Mouse (Mus musculus) olfactory bulb, adult 2 months (tissue): ENCODE data around the gene Acer1. TPM values are rescaled to one million over a fixed set of nuclear protein-coding genes. Genes with fewer than 3 reads are reported as not detected.

Experiments
- H3K27ac ChIP-seq: fragments of 200-500 bp; 2 replicates; pipeline ENCODE4 v1.5.1; 2012; ENCODE audit warnings: low read depth, low read length; ENCODE audit not compliant: insufficient read depth
- H3K4me1 ChIP-seq: fragments of 200-500 bp; 2 replicates; pipeline ENCODE4 v1.6.1; 2012; ENCODE audit warnings: low read length; ENCODE audit not compliant: control insufficient read depth, insufficient read depth
- H3K4me3 ChIP-seq: fragments of 200-500 bp; 2 replicates; pipeline ENCODE4 v1.5.1; 2012; ENCODE audit warnings: mild to moderate bottlenecking, low read depth, low read length, moderate library complexity; ENCODE audit not compliant: insufficient read depth
- CTCF ChIP-seq: fragments of 200-500 bp; IDR thresholded peaks from 2 replicates; pipeline ENCODE4 v1.5.1; 2012; ENCODE audit warnings: low read depth, mild to moderate bottlenecking, low read length, moderate library complexity; ENCODE audit not compliant: insufficient read depth
- POLR2A ChIP-seq: fragments of 200-500 bp; IDR thresholded peaks from 2 replicates; pipeline ENCODE4 v1.6.1; 2012; ENCODE audit warnings: mild to moderate bottlenecking, low read depth, low read length, moderate library complexity; ENCODE audit not compliant: insufficient read depth
- WGBS: fragments of 180-500 bp; shearing (Covaris S2); methylation state at CpG from one replicate; pipeline ENCODE4 v1.1.7; 2018; 5-methylcytosine and 5-hydroxymethylcytosine counted together
- polyA plus RNA-seq: library from polyadenylated mRNA; stranded (reverse); fragments of >200 nt; gene quantifications from 2 replicates; pipeline ENCODE4 v1.2.4, GENCODE M21; 2012; ENCODE audit warnings: low replicate concordance; ENCODE audit not compliant: missing spikeins, insufficient read depth, insufficient read length

The Acer1 gene
- polyA plus RNA-seq, 1 experiment: not detected

DNA sequence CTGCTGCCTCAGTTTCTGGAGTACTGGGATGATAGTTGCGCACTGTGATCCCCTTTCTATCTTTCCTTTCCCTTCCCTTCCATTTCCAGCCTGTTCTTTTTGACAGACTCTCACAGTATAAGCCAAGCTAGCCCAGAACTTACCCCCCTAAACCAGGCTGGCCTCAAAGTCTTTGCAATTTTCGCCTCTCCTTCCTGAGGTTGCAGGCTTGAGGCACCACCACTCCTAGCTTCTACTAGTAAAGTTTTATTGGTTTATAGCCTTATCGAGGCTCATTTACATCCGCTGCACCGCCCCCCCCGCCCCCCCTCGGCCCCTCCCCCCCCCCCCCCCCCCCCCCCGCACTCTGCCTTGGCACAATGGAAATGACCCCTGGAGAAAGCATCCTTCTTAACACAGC lies 2.4 kb downstream of the Acer1 start:
- Histone ChIP-seq H3K4me3 (no peak overlapping the region), H3K4me1 (no peaks in the 10 kb centered on the region), H3K27ac (no peak overlapping the region)
- 39% methylated on average over 7 of the region's 8 CpGs for WGBS
- TF ChIP-seq CTCF: no peak
- TF ChIP-seq POLR2A: no peak

DNA sequence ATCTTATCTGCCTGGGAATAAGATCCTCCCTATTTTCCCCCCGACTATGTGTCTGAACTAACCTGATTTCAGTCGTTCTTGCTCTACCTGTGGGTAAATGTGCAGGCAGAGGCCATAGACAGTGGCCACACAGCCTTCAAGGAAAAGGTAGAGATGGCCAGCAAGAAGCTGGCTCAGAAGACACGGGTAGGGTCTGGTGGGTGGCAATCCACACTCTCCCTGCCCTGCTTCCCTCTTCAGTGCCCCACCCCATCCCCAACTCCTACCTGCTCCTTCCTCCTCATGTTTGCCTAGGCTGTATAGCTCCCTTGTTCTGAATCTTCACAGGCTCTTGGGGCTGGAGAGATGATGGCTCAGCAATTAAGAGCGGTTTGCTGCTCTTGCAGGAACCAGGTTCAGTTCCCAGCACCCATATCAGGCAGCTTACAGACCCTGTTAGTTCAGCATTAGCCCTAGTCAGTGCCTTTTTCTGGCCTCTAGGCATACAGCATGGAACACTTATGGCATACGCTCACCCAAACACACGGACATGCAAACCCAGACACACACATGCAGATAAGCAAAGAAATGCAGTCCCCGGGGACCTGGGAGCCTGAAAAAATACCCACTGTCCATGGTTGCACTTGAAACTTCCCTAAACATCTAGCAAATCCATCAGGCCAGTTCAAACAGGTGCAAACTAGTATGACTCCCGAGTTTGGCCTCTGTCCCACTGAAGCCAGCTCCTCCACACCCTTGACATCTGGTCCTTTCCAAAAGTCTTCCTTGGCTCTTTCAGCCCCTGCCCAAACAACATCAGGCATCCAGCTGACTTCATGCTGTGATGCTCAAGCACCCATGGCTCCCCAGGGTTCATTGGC lies 5.2 kb downstream of the Acer1 start:
- TF ChIP-seq CTCF: no peak
- TF ChIP-seq POLR2A: no peak
- Histone ChIP-seq H3K4me3 (no peak overlapping the region), H3K27ac (no peak overlapping the region), H3K4me1 (no peaks in the 10 kb centered on the region)
- WGBS: 83% methylated on average over 8 of the region's 8 CpGs

DNA sequence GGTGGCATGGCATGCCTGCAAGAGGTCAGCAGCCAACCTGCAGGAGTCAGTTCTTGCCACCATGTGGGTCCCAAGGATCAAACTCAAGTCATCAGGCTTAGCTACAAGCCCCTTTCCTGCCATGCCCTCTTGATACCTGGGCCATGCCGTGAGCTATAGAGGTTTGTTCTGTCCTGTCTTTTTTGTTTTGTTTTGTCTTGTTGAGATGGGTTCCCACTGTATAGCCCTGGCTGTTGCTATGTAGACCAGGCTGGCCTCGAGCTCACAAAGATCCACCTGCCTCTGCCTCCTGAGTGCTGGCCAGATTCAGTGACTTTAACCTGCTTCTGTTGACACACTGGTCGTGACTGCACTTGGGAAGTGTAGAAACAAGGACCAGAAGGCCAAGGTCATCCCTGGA lies 6.5 kb downstream of the Acer1 start:
- WGBS: 80% methylated on average over 3 of the region's 3 CpGs
- Histone ChIP-seq H3K4me3 (no peak overlapping the region), H3K27ac (no peak overlapping the region), H3K4me1 (no peaks in the 10 kb centered on the region)
- TF ChIP-seq CTCF (no peak), POLR2A (no peak)

DNA sequence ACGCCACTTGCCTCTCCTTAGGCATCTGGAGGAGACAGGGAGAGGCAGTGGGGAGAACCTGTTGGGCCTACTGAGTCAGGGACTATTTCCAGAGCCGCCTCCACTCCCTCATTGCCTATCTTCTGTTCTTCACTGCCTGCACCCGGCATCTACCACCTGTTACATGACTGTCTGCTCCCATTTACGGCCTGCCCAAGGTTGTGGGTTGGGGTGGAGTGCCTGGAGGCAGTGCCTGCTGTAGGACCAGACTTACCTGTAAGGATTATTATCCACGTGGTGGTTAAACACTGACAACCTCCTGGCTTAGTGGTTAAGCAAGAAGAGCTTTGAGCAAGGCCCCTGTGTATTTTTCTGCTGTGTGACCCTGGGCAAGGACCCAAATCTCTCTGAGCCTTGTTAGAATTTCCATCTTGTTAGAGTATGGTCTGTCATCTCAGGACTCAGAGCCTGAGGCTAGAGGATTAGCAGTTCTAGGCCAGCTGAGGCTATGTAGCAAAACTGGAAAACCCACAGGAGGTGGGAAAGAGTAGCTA lies 7.2 kb downstream of the Acer1 start:
- no peaks in the 10 kb centered on the region for H3K4me1 ChIP-seq
- H3K4me3 ChIP-seq: no peak overlapping the region
- WGBS: 81% methylated on average over 5 of the region's 5 CpGs
- TF ChIP-seq CTCF (no peak), POLR2A (no peak)
- no peak overlapping the region for H3K27ac ChIP-seq

DNA sequence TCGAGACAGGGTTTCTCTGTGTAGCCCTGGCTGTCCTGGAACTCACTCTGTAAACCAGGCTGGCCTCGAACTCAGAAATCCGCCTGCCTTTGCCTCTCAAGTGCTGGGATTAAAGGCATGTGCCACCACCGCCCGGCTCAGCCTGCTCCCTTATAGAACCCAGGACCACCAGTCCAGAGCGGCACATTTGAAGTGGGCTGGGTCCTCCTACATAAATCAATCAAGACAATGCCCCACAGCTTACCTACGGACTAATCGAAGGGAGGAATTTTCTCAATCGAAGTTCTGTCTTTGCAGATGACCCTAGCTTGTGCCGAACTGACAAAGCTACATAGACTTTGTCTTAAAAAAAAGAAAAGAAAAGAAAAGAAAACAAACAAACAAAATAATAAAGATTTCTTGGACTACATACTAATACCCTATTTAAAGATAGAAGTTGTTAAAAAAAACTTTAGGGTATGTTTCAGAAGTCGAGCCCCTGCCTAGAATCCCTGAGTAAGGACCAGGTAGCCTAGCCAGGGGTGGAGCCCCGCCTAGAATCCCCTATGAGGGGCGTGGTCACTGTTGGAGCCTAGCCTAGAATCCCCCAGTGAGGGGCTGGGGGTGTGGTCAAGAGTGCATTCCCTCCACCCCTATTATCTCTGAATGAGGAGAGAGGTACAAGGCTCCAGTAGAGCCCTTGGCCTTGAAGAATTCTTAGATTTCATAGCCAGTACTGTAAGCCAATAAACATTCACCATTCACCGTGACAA lies 7.8 kb downstream of the Acer1 start:
- 72% methylated on average over 14 of the region's 14 CpGs for WGBS
- no peak overlapping the region for H3K4me3 ChIP-seq
- no peak for TF ChIP-seq POLR2A
- TF ChIP-seq CTCF: no peak

GRCm38 (mm10) chr17:56970081-56970480 lies 11.8 kb downstream of the Acer1 start:
- Histone ChIP-seq H3K4me3 (no peak overlapping the region), H3K27ac (no peak overlapping the region), H3K4me1 (no peaks in the 10 kb centered on the region)
- TF ChIP-seq CTCF (no peak), POLR2A (no peak)
- 67% methylated on average over 5 of the region's 5 CpGs for WGBS

More for the DNA sequence above, 7.8 kb downstream of the Acer1 start:
- Histone ChIP-seq H3K27ac (no peak overlapping the region), H3K4me1 (no peaks in the 10 kb centered on the region)

DNA sequence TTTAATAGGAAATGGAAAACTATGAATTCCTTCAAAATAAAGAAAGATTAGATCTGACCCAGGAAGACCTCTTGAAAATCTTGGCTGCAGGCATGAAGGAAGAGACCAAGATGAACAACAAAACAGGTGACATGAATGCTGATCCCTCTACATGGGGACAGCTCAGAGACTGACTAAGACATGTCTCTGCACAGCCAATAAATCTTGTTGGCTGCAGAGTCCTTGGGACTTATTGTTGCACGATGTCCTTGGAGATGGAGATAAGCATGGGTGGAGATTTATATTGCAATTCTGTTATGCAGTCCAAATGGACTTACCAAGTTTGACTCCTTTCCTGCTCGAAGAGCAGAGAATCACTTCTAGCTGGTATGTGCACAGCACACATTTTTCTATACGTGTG lies 12.6 kb downstream of the Acer1 start:
- TF ChIP-seq CTCF (no peak), POLR2A (no peak)
- Histone ChIP-seq H3K4me1 (no peaks in the 10 kb centered on the region), H3K4me3 (no peak overlapping the region), H3K27ac (no peak overlapping the region)
- 76% methylated on average over 3 of the region's 3 CpGs for WGBS

GRCm38 (mm10) chr17:56963646-56964045 lies 18.3 kb downstream of the Acer1 start:
- Histone ChIP-seq H3K27ac (no peak overlapping the region), H3K4me3 (no peak overlapping the region), H3K4me1 (no peaks in the 10 kb centered on the region)
- WGBS: 90% methylated on average over 6 of the region's 6 CpGs
- no peak for TF ChIP-seq POLR2A
- TF ChIP-seq CTCF: no peak
